Mouse (Mus musculus) neural tube, embryonic 10.5 days (tissue): ENCODE data around the gene Plcl2.
"Not testable (repeated sequence)": the region's sequence is repeated elsewhere in the genome, so short reads cannot be mapped to it uniquely, and the experiment has no call there.

Experiments used
- DNase-seq: peaks from one replicate; pipeline ENCODE4 v3.0.0-alpha.2; 2017; ENCODE audit warnings: low spot score; ENCODE audit errors: extremely low spot score

Gene Plcl2

DNA sequence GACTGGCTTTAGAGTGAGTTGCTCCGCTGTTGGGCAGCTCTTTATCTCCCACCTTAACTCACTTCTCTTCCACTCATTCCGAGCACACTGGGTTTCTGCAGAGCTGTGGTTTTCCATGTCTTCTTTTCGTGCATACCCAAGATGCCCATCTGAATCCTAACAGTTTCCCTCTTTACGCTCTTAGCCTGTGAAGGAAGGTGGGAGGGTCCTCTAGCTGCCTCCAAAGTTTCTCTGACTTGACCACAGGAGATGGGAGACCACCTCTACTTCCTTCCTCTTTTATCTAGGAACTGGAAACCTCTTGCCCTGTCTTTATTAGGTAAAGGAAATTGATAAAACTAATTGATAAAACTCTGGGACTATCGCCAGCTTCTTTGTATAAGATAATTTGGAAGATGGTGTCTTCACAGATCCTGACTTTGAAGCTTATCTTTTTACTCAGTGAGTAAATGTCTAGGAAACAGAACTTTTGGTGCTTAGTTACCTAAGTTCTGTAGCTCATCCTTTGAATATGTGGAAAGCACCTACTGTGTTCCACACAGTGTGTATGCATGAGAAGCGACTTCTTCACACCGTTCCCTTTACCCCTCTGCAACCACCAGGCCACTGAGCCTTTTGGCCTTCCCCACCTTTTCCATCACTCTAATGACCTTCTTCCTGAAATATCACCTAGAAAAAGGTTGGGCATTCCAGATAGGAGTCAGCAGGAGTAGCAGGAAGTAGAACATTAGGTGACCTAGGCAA is 111.8 kb downstream of the Plcl2 start:
- no peak for DNase-seq

- DNase-seq = no peak
Observed at GRCm38 (mm10) chr17:50621996-50622395, 112.8 kb downstream of the Plcl2 start.

- no peak for DNase-seq
Observed at GRCm38 (mm10) chr17:50625584-50625983, 116.4 kb downstream of the Plcl2 start.

GRCm38 (mm10) chr17:50627658-50628057 is 118.5 kb downstream of the Plcl2 start:
- no peak for DNase-seq

- no peak for DNase-seq
Observed at GRCm38 (mm10) chr17:50628716-50629115, 119.5 kb downstream of the Plcl2 start.

DNA sequence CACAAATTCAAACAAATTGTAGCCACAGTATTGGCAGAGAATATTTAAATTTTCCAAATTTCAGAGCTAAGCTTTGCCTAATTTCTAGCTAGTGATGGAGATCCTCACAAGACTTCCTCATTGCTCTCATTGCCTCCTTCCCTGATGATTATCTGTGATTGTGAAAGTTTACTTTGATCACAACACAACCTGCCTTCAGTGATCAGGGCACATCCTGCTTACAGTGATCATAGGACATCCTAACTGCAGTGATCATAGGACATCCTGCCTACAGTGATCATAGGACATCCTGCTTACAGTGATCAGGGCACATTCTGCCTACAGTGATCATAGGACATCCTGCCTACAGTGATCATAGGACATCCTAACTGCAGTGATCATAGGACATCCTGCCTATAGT is 121.8 kb downstream of the Plcl2 start:
- not testable (repeated sequence) for DNase-seq

- DNase-seq = no peak
Observed at GRCm38 (mm10) chr17:50634008-50634871, 125.0 kb downstream of the Plcl2 start.

GRCm38 (mm10) chr17:50635961-50636585 is 126.9 kb downstream of the Plcl2 start:
- DNase-seq = no peak

- DNase-seq = no peak
Observed at GRCm38 (mm10) chr17:50638791-50639190, 129.6 kb downstream of the Plcl2 start.

DNA sequence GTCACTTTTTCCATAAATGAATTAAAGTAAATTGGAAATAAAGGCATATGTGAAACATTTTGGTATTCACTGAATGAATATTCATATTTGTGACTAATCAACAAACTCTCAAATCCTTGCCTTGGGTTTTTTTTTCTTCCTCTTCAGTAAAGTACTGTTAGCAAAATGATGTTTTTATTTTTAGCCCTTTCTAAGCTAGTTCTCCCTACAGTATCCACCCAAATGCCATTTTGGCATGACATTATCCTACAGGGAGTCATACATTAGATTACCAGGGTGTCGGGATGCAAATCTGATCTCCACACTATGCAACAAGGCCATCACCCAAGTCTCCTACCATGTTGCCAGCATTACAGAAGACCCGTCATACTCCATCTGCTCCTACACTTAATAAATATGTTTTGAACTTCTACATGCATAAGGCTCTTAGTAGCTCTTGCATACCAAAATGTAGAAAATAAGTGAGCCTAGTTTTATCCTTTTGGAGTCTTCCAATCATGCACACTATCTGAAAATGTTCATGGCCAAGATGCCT is 131.9 kb downstream of the Plcl2 start:
- DNase-seq = no peak

DNA sequence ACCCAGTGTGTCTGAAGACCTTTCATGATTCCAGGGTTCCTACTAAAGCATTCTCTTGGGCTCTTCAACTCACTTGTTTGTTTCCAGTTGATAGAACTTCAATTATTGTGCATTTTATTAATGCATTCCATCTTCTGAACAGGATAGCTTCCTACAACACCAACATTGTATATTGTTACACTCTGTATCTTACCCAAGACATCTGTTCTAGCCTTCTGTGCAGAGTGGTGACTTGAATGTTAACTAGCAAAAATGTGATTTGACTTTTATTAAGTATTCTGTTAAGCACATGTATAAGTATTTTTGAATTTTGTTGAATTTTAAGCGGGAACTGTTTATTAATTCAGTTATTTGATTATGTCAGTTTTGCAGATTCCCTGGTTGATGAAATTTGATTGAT is 132.7 kb downstream of the Plcl2 start:
- DNase-seq = no peak

DNA sequence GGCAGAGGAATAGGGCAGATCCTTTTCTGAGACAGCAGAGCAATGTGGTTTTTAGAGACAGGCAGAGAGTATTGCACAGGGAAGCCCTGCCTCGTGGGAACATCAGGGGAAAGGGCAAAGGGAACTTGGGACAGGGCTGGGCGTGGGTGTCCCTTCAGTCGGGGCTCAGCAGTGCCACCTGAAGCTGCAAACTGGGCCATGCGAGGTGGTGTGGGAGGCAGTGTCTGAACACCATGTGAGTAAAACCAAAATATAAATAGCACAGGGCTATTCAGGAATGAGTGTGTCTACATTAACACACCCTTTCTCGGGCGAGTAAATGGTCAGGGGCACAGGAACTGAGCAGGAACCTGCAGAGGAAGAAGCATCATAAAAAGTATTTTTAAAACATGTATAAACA is 134.2 kb downstream of the Plcl2 start:
- no peak for DNase-seq

DNA sequence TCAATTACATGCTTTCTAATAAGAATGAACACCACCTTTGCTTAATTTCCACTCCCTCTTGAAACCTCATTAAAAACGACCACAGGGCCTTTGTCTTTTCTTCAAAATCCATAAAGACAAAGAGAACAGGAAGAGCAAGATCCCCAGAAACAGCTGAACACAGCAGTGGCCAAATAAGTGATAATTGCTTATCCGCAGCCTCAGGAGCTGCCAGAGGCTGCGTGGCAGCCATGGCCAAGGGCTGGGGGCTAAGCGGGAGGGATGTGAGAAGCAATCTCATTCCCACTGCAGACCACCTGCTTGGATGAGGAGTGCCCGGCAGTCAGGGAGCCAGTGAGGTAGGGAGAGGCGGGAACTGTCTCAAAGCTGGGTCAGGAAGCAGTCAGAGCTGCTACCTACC is 134.8 kb downstream of the Plcl2 start:
- DNase-seq = no peak

GRCm38 (mm10) chr17:50648141-50648540 is 138.9 kb downstream of the Plcl2 start:
- not testable (repeated sequence) for DNase-seq

- no peak for DNase-seq
Observed at GRCm38 (mm10) chr17:50648757-50649419, 139.7 kb downstream of the Plcl2 start.

- DNase-seq = no peak
Observed at GRCm38 (mm10) chr17:50650535-50651223, 141.5 kb downstream of the Plcl2 start.

DNA sequence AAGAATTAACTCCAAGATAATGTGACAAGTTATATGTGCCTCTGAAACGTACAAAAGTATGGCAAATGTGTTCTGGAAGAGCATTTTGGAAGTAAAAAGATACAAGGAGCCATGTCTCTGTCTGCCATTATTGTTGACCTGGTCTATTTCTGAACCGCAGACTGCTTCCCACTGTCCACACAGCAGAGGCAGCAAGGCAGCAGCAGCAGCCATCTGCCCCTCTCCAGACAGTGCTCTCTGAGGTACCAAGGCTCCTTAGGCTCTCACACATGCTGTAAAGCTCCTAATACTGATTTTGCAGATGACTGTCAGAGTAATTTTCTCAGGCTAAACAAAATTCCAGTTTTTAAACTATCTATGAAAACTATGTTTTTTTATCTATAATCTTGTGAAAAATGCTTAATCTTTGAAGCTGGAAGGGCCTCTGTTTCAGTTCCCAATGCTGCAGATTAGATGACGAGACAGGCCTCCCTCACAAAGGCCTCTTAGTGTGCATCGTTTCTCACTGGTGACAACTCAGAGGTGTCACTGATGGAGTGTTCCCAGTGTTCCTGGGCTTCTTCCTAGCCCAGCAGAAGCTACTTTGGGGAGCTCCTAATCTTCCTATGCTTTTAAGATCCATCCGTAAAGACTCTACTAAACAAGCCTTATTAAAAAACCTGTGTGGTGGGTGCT is 145.7 kb downstream of the Plcl2 start:
- DNase-seq = no peak

DNA sequence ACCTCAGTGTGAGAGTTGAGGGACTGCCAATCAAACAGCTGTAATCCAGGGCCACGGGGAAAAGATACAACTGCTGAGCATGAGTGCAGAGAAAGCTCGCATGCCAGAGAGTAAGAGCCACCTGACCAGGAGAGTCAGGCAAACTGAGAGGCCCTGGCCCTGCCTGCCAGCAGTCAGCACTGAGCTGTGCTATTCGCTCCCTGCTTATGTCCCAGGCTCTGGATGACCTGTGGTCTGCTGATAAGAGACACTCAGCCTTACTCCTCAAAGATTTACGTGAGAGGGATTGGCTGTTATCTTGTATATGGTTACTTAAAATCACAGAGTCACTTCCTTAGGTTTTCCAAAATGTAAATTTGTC is 146.2 kb downstream of the Plcl2 start:
- no peak for DNase-seq

DNA sequence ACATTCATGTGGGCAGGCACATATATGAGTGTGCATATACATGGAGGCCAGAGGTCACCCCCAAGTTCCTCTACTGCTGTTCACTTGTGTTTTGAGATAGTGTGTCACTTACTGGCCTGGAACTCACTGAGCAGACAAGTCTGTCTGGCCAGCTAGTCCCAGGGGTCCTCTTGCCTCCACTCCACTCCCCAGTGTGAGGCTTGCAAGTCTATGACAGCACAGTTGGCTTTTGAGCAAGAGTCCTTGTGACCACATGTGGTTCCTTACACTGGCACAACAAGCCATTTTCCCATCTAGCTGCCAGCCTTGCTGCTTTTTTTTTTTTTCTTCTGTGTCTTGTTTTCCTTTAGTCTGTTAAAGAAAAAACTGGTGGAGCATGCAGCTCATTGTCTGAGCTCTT is 148.1 kb downstream of the Plcl2 start:
- DNase-seq = no peak

DNA sequence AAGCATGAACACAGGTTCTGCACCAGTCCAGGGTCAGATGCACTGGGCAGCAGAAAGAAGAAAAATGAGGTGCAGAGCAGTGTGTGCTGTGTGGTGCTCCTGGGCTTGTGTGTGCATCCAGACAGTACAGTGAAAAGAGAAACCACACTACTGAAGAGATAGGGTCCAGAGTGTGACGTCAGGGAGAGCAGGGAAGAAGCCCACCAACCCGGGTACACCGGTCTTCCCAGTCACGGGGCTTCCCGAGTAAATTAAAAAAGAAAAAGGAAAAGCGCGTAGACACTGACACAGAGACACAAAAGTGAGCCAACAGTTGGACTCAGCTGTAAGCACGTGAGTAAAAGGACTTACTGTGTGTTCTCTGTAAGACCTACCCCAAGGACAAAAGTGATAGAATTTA is 149.7 kb downstream of the Plcl2 start:
- no peak for DNase-seq
